Mouse (Mus musculus) spleen, embryonic (tissue): Measurements from ENCODE around the gene Pou2f2.

ENCODE experiments used
- CTCF ChIA-PET: fragments of 350-600 bp; sonication (Branson Sonifier 250); formaldehyde crosslinking; loops from one replicate; lab custom pipeline; 2022; lab: Charles Lee

Pou2f2 gene

DNA sequence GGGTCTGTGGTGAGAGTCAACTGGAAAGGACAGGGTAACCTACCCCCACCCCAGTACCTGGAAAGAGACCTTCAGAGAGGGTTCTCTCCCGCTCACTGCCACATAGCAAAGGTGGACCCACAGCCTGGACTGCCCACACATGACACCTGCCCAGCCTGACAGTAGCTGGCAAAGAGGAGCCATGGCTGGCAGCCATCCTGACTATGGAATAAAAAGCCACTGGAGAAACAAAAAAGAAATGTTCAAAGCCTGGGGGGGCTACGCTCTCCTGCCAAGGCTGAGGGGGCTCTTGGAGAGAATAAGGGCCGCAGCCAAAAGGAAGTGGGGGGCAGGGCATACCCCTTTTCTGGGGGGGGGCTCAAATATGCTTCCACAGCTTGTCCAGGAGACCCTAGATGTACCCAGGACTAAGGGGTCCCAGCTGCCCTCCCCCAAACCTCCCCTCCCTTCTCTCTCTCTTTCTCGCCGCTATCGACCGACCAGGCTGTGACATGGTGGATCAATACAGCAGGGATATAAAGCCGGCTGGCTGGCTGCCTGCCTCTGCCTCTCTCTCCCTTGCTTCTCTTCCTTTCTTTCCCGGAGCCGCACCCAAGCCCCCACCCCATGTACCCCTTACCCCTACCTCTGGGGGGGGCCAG, 27.5 kb downstream of the Pou2f2 start:
- CTCF ChIA-PET, result interaction anchor here (0.7 kb wide), 1 partner anchor 111 kb away, joined by 3 read pairs; no protein-coding TSS in a partner anchor

- CTCF ChIA-PET, result no interaction called here
These were observed 28.5 kb downstream of the Pou2f2 start for GRCm38 (mm10) chr7:25151009-25151408.

GRCm38 (mm10) chr7:25150151-25150663, 29.3 kb downstream of the Pou2f2 start:
- CTCF ChIA-PET, result no interaction called here

- CTCF ChIA-PET, result interaction anchor here (0.7 kb wide), 1 partner anchor 14 kb away, joined by 4 read pairs; no protein-coding TSS in a partner anchor
These were observed 33.6 kb downstream of the Pou2f2 start for GRCm38 (mm10) chr7:25145896-25146295.

DNA sequence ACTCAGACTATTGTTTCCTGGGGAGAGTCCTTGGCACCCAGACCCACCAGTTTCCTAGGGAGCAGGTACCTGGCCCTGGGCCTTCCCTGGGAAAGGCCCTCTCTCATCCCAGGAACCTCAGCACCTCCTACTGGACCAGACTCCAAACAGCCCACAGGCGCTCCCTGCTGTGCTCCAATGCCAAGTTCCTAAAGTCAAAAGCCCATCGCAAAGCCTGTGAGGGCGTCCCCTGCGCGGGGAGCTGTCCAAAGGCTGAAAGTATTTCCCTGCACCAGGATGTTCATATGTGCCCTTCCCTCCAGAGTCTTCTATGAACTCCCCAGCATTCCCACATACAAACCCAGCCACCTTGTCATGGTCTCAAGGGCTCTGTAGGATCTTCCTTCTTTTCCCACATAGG, 37.8 kb downstream of the Pou2f2 start:
- CTCF ChIA-PET, result interaction anchor here (0.6 kb wide), 1 partner anchor 40 kb away, joined by 4 read pairs; no protein-coding TSS in a partner anchor

DNA sequence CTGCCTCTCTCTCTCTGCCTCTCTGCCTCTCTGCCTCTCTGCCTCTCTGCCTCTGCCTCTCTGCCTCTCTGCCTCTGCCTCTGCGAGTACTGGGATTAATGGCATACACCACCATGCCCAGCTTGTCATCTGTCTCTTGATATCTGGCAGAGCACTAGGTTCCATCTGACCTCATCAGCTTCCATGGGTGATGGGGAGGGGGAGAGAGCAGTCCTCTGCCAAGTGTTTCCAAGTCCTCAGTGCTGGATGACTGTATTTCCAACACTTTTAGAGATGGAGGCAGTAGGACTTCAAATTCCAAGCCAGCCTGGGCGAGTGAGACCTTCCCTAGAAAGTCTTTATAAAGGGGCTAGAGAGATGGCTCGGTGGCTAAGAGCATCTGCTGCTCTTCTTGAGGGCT, 42.0 kb downstream of the Pou2f2 start:
- CTCF ChIA-PET, result no interaction called here

- CTCF ChIA-PET, result interaction anchor here (0.6 to 1.3 kb wide), 7 partner anchors 14 to 55 kb away, joined by 3 to 9 read pairs (median 3); no protein-coding TSS in a partner anchor
These were observed 46.2 kb downstream of the Pou2f2 start for GRCm38 (mm10) chr7:25133092-25134049.

DNA sequence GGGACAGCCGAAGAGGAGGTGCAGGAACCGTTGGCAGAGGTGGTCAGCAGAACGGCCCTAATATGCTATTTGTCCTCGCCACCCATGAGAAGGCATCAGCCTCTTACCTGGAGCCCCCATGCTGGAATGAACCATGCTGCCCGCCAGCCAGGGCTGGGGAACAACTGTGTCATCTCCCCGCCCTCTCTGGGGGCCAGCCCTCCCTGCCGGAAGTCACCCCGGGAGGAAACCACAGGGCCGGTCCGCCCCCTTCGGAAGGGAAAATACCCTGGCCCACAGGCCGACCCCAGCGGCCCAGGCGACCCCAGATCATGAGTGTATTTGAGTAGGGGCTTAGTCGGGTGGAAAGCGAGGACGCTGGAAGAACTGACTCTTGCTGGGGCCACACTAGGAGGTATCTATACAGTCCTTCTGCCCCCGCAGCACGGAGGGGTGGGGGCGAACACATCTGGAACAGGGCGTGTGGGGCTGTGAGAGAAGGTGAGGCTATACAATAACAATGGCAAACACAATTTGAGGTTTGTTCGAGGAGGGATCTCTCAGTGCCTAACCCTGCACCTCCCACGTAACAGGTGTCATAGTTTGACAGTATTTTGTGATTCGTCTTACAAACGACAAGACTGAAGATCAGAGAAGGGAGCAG, 47.1 kb downstream of the Pou2f2 start:
- CTCF ChIA-PET, result interaction anchor here (0.7 to 1.1 kb wide), 3 partner anchors 22 to 49 kb away, joined by 3 to 5 read pairs (median 3); no protein-coding TSS in a partner anchor

- CTCF ChIA-PET, result interaction anchor here (0.5 to 0.7 kb wide), 3 partner anchors 14 to 15 kb away, joined by 4 to 7 read pairs (median 4); no protein-coding TSS in a partner anchor
These were observed 48.3 kb downstream of the Pou2f2 start for GRCm38 (mm10) chr7:25131247-25131646.

DNA sequence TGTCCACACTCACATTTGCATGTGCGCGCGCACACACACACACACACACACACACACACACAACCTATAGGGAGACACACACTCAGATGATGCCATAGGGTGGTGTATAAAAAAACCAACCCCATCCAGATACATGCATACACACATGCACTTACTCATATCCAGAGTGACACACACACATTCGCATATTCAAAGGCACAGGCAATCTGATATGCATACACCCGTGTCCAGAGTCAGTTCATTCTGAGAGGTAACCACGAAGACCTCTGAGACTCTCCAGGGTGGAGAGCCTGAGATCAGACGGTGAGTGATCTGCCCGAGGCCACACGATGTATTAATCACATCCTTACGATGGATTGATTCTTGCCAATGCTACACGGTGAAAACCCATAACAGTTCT, 49.0 kb downstream of the Pou2f2 start:
- CTCF ChIA-PET, result interaction anchor here (0.7 kb wide), 1 partner anchor 14 kb away, joined by 4 read pairs; no protein-coding TSS in a partner anchor

GRCm38 (mm10) chr7:25129390-25129979, 50.0 kb downstream of the Pou2f2 start:
- CTCF ChIA-PET, result interaction anchor here (1.0 to 1.6 kb wide), 2 partner anchors 10 to 23 kb away, joined by 5 read pairs; no protein-coding TSS in a partner anchor

- CTCF ChIA-PET, result interaction anchor here (1.4 to 1.6 kb wide), 2 partner anchors 17 to 22 kb away, joined by 3 to 5 read pairs; no protein-coding TSS in a partner anchor
These were observed 51.6 kb downstream of the Pou2f2 start for GRCm38 (mm10) chr7:25127971-25128370.

DNA sequence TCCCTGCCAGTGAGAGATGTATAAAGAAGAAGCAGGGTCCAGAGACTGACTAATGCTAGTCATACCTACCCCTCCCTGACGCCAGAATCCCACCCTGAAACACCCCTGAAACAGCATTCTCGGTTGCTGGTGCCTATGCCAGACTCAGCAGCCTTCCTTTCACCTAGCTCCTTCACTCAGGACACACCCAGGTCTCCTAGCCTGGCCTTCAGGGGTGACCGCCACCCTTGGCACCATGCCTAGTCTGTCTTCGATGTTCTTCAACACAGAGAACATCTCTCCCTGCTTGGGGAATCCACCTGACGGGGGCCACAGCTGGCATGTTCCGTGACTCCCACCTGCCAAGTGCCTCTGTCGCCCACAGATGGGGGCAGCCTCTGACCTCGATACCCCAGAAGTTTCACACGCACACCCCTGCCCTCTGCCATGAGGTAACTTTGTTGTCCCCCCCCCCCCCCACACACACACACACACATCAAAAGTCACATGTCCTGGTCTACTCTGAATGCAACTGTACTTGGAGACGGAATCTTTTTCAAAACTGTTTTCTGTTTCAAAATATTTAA, 53.7 kb downstream of the Pou2f2 start:
- CTCF ChIA-PET, result no interaction called here

DNA sequence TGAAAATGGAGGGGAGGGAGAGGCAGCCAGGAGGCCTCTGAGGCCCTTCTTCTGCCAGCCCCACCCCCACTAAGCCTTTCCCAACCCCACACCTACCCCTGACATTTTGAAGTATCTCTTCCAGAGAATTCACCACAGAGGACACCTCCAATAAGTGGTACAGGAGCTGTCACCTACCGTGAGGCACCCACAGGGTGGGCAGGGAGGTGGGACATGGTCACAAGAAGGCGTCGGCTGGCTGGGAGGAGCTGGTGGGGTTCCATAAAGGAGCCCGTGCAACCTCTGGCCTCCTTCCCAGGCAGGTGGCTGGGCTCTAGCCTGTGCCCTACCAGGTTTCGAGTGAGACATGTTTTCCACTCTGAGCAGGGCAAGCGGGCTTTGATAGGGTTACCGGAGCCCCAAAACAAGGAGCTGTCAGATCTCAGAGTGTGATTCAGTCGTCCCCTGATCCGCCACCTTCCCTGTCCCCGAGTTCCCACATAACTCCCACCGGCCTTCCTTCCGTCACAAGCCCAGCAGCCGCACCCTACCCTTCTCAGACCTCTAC, 58.2 kb downstream of the Pou2f2 start:
- CTCF ChIA-PET, result no interaction called here

DNA sequence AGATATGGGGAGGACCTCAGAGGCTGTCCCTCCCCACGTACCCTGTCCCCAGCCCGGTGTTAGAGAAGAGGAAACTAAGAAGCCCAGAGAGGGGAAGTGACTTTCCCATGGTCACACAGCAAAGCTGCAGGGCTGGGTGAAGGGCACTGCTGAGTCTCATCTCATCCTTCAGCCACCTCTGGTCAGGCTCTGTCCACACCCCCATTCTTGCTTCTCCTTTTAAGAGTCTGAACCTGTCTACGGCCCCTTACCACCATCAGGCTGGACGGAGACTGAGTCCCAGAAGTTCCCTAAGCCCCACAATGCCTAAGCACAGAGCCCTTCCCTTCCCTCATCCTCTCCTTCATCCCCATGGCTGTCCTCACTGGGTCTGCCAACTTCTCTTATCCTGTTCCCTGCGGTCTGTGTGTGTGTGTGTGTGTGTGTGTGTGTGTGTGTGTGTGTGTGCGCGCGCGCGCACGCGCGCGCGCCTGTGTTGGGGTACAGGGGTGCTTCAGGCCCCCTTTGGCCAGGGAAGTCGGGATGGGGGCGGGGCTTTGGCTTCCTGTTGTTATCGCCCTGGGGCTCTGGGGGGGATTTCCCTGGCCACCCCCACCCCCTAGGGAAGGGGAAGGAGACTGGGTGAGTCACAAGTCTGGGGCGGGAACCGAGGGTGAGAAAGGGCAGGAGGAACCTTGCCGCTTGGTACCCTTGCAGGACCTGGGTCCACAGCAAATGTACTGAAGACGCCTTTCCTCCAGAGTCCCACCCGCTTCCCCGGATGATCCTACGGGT, 59.3 kb downstream of the Pou2f2 start:
- CTCF ChIA-PET, result interaction anchor here (0.7 kb wide), 1 partner anchor 16 kb away, joined by 4 read pairs; no protein-coding TSS in a partner anchor

GRCm38 (mm10) chr7:25112956-25113603, 66.4 kb downstream of the Pou2f2 start:
- CTCF ChIA-PET, result interaction anchor here (0.5 to 0.7 kb wide), 2 partner anchors 19 to 513 kb away, joined by 4 to 5 read pairs; partner anchors contain the start of gene B3gnt8

GRCm38 (mm10) chr7:25112178-25112955, 67.2 kb downstream of the Pou2f2 start:
- CTCF ChIA-PET, result interaction anchor here (0.5 to 0.8 kb wide), 2 partner anchors 10 to 18 kb away, joined by 4 to 5 read pairs; no protein-coding TSS in a partner anchor
